Mouse (Mus musculus) layer of hippocampus, postnatal 25 days (tissue): Measurements from ENCODE around the gene Astl. TPM values are rescaled to one million over a fixed set of nuclear protein-coding genes. Genes with fewer than 3 reads are reported as not detected.
"Not testable (repeated sequence)": the region's sequence is repeated elsewhere in the genome, so short reads cannot be mapped to it uniquely, and the experiment has no call there.

Experiments used
- DNase-seq, 2 experiments: peaks; one replicate each; pipeline ENCODE4 v3.0.0; 2022; ENCODE audit warnings: mixed read lengths in 2 of 2, low spot score in 1 of 2; ENCODE audit errors: extremely low spot score in 1 of 2
- total RNA-seq, 2 experiments: library from RNA; stranded (reverse); gene quantifications; 2 replicates each; pipeline ENCODE4 v1.2.3; 2021

The Astl gene
- not detected for total RNA-seq

DNA sequence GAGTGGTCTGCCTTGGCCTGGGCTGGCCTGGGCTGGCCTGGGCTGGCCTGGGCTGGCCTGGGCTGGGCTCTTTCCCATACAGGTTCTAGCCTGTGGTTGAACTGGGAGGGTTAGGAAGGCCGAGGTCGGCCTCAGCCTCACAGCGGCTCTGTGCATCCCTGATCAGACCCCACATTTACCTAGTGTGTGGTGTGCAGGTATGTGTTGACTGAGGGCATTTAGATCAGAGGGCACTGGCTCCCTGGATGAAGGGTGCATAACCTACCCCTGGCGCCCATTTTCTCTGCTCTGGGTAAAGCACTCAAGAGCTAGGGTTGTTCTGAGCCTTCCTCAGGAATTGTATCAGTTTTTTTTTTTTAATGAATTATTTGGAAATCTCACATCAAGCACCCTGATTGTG lies at the start of gene Astl:
Gene Astl (plus strand): TSS at position 224 of the 400 bp plus-strand sequence.
- DNase-seq, result no peak

DNA sequence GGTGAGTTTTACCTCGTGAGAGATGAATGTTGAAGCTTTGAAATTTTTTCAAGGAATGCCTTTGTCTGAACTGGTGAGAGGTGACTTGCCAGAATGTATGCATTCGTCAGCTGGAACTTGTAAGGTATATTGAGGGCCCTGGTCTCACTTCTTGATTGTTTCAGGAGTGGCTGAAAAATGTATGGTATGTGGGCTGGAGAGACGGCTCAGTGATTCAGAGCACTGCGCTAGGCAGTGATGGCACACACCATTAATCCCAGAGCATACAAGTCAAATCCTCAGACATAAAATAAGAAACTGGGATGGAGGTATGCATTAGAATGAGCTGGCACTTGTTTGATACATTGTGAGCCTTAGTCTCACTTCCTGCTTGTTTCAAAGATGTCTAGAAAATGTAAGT lies 46.2 kb upstream of the Astl start:
- DNase-seq, result no peak

DNA sequence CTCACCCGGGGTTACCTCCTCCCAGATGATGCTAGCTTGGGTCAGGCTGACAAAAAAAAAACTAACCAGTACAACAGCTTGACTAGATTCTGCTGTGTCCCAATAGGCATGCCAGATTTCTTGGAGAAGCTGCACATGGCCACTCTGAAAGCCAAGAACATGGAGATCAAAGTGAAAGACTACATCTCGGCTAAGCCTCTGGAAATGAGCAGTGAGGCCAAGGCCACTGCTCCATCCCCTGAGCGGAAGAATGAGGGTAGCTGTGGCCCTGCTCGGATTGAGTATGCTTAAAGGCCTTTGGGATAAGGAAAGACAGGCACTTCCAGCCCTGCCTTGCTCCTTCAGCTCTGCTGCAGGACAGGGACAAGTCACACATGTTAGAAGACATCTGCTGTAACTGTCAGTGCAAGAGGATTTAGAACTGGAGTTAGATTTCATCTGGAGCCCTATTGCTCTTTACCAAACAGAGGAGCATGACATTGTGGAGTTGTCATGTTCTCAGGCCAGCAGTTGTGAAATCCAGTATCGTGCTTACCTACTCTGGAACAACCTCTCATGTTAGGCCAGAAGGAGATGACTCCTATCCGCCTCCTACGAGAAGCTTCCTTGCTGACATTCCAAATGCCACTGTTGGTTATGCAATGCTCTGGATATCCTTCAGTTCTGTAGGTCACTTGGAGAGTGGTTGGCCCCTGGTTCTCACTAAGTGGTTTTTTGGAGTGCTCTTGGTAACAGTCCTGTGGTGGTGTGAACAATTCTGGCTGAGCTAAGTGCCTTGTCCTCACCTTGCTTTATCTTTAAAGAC lies 41.2 kb upstream of the Astl start:
- DNase-seq, result no peak

DNA sequence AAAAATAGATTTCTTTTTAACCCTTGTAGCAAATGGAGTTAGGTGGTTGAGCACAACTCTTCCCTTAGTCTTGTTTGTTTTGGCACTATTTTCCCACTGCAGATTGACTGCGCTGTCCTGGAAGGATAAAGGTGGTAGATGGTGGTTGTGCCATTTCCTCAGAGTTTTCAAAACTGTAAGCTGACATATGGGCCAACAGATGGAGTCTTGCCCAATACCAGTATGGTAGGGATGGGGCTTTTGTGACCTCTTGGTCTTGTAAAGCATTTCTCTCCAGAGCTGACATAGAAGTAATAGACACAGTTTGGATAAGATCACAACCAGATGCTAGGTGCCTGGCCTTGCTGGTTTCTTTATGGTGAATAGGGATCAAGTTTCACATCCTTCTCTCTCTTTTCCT lies 40.4 kb upstream of the Astl start:
- DNase-seq, result no peak

DNA sequence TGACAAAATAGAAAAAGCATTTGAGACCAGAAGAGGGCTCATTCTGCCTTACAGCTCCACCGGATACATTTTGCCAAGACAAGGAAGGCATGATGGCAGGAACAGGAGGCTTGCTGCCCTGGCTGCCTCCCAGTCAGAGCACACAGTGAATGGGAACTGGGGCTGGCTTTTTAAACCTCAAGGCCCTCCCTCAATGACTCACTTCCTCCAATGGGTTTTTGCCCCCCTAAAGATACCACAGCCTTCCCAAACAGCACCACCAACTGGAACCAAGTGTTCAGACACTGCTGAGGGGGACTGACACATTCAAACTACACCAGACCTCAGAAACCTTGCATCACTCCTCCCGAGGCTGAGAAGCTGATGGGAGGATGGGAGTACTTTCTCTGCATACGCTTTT lies 37.7 kb upstream of the Astl start:
- DNase-seq, result no peak

DNA sequence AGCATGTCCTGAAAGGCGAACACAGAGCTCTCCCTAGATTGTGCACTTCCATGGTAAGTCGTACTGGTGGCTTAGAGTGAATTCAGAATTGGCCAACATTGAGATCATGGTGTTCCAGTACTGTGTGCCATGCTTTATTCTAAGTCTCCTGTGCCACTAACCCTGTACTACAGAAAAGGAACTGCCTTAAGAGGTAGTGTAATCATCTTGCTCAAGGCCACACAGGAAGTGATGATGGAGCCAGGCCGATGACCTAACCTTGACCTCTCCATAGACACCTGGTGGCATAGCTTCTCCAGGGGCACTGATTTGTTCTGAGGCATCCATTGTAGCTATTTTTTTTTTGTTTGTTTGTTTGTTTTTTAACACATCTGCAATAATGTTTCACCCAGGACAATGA lies 36.6 kb upstream of the Astl start:
- DNase-seq, result no peak

DNA sequence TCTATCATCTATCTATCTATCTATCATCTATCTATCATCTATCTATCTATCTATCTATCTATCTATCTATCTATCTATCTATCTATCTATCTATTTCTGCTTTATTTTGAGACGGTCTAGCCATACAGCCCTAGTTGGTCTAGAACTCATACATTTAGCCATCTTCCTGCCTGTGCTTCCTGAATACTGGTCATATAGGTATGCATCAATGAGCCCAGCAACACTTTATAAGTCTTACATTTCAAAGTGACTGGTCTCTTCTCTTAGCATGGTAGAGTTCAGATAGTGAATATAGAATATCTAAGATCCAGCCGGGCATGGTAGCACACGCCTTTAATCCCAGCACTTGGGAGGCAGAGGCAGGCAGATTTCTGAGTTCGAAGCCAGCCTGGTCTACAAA lies 34.2 kb upstream of the Astl start:
- not testable (repeated sequence) for DNase-seq

DNA sequence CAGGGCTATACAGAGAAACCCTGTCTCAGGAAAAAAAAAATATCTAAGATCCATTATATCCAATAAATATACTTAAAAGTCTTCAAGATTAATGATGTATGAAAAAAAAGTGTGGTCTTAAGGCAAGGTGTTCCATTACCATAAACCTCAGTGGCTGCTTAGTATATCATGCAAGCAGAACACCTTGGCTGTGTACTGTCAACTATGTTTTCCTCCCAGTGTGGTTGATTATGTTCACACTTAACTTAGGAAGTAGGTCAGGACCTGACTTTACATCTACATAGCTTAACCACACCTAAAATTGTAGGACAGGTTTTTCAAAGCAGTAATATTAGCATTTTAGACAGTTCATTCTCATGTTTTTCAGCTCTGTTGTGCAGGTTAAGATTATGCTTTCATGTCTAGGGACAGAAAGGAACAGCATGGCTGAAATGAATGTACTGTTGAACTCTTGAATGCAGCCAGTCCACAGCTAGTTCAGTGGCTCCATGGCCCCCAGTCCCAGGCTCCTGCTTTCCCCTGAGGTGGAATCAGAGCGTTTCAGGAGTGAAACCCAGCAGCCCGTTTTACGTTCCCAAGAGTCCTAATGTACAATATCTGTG lies 33.7 kb upstream of the Astl start:
- no peak for DNase-seq

DNA sequence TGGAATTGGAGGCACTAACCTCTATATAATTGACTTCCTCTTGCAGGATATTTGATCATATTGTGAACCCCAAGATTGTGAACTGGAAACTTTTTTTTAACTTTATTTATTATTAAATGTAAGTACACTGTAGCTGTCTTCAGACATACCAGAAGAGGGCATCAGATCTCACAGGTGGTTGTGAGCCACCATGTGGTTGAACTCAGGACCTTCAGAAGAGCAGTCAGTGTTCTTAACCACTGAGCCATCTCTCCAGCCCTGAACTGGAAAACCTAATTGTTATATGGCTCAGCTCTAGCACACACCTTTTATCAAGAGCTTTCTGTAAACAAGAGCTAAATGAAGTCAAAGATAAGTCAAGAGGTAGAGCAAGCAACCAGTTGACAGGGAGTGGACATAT lies 32.3 kb upstream of the Astl start:
- no peak for DNase-seq

DNA sequence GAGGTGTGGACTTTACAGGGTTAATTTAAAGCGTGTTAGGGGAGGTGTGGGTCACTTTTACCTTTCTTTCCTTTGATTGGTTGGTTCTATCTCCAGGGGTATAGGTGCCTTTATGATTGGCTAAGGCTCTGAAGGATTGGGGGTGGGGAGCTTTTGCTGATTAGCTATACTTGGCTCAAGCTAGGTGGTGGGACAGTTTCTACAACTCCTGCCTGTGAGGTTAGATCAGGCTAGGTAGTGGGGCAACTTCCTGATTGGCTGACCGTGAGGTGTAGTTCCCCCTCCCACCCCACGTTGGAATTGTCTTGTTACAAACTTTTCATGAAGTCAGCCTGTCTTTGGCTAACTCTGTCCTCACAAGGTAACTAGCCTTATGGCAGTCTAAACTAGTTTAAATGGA lies 31.3 kb upstream of the Astl start:
- no peak for DNase-seq

DNA sequence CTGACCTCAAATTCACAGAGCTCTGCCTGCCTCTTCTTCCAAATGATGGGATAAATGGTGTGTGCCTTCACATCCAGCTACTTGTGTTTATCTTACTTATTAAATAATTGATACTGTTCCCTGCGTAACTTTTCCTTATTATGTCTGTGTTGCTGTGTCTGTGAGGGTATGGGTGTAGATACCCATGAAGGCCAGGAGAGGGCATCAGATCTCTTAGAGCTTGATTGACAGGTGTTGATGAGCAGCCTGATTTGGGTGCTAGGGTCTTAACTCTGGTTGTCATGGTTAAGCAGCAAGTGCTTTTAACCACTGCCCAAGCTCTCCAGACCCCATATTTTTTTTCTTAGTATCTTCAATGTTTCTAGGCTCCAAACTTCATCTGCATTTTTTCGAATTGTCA lies 29.8 kb upstream of the Astl start:
- no peak for DNase-seq

DNA sequence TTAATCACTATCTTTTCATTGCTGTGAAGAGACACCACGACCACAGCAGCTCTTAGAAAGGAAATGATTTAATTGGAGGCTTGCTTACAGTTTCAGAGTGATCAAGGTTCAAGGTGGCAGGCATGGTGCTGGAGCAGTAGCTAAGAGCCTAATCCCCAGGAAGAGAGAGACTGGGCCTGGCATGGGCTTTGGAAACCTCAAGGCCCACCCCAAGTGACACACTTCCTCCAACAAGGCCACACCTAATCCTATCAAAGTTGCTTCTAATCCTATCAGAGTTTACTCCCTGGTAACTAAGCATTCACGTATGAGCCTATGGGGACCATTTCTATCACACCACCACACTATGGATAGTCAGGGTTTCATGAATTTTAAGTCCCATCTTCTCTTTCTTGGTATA lies 28.2 kb upstream of the Astl start:
- no peak for DNase-seq

DNA sequence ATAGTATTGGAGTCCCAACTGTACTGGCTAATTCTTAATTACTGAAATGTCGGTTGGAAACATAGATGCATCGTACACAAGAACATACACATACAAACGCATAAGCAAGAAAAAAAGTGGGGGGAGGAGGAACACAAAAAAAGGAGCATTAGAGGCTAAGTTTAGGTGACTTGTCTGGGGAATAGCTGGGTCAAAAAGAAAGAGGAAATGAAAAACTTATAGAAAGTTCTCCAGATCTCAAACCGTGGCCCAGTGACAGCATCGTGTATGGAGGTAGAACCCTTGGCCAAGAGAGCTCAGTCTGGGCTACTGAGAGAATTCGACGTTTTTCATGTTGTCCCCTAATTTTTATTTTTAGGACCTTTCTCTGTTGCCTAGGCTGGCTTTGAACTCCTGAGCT lies 27.8 kb upstream of the Astl start:
- no peak for DNase-seq

DNA sequence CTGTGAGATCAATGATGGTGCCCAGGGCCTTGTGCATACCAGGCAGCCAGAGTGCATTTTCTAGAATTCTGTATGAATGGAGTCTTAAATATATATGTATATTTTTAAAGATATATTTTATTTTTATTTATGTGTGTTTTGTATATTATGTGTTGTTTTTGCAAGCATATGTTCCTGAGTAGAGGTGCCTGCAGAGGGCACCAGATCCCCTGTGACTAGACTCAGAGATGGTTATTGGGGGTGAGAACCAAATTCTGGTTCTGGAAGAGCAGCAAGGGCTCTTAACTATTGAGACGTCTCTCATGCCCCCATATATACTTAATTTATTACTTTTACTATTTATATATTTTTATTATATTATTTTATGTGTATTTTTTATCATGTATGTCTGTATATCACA lies 27.2 kb upstream of the Astl start:
- no peak for DNase-seq

DNA sequence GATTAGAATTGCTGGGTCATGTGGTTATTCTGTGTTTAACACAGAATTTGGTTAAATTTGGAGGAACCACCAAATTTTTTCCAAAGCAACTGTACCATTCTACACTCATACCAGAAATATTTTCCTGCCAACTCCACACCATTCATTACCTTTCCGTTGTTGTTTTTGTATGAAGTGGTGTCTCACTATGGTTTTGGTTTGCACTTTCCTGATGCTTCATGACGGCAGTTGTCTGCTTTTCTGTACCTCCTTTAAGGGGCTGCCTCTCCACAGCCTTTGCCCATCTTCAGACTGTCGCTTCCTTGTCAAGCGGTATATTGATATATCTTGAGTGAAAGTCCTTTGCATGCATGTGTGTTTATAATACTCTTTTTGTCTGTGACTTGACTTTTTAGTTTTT lies 25.6 kb upstream of the Astl start:
- no peak for DNase-seq

DNA sequence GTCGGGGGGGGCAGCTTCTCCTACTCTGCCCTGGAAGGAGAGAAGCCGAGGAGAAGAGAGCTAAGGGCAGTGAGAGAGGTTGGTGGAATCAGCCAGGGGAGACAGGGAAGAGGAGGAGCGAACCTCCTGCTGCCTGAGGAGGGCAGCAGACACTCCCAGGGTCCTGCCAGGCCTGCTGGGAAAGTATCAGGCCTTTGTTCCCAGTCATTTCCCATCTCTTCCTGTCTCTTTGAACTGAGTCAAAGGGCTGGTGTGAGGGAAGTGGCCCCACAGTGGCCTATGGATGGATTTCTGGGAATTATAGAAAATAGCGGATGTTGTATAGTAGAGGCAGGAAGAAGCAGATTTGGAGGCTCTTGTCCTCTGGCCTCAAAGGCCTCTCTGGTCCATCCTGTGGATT lies 24.6 kb upstream of the Astl start:
- DNase-seq, result no peak

DNA sequence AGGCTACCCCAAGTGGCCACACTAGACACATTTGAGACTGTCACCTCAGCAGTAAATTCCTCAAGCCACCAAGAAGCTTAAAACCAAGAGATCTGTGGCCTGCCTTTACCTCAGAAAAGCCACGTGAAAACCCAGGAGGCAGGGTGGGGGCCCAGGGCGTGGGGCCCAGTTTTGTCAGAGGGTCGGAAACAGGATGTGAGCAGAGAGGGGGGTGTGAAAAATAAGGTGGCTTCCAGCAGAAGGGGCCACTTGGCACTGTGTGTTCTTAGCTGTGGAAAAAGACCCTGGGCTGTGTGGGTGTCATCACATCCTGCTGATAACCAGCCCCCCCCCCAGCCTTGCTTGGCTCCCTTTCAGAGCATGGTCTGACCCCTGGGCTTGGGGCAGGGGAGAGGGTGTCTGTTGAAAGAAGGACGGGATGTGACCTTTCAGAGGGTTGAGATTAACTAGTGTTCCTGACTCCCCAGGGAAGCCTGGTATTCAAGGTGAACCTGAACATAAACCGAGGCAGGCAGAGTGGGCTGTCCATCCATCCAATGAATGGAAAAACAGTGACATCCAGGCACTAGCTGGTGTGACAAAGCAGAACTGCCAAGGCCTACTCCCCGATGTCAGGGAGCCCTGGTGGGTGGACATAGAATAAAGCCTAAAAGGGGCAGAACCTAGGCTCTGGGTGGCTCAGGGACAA lies 23.8 kb upstream of the Astl start:
- no peak for DNase-seq

DNA sequence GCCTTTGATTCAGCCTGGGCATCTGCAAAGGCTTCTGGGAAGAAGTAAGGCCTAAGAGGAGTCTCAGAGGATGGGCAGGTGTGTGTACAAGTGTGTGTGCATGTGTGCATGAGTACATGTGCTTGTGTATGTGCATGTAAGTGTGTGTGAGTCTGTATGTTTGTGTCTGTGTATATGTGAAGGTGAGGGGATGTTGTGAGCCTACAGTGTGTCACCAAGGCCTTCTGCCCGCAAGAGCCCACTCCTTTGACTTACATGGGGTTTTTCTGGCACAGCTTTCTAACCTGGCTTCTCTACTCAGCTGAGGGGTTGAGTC lies 23.3 kb upstream of the Astl start:
- DNase-seq, result no peak

DNA sequence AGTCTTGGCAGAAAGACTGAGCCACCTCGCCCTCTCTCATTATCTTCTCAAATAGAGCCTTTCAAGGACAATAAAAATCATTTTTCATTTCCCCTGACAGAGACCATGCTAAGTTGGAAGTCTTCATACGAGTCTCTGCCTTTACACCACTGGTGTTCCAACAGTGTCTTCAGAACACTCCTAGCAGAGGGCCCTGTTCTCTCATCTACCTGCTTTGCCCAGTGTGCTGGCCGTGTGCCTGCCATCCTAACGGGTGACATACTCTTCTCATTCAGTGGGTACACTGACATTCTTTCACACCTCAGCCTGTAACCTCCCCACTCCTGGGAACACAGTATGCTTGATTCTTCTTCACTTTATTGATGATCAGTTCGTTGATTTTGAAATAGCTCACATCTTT lies 22.0 kb upstream of the Astl start:
- DNase-seq, result no peak

DNA sequence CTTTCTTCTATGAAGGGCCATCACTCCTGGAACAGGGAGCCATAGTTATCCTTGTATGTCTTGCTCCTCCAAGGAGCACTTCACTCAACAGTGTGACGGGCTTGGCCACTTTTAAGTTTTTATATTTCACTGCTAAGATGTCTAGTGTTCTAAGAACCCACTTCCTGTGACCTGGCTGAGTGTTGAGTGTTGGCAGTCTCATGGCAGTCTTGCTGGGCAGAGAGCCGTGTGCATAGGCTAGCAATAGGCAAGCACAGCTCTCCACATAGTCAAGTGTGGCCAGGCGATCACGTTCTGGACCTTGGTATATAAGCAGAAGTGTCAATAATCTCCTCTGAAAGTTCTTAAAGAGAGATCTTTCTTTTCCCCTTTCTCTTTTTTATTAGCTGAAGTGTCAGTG lies 20.3 kb upstream of the Astl start:
- no peak for DNase-seq

DNA sequence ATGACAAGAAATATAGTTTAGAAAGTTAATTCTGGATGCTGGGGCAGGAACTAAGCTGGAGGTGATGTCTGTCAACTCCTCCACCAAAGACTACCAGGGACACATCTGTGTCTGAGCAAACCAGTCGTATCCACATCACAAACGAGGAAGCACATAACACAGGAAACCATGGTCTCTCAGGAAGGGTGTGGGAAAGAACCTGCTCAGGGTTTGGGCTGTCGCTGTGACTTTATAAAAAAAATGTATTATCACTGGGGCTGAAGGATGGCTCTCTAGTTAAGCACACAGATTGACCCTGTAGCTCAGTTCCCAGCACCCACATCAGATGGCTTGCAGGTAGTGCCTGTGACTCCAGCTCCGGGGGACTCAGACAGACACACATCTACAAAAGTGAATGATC lies 19.4 kb upstream of the Astl start:
- no peak for DNase-seq

DNA sequence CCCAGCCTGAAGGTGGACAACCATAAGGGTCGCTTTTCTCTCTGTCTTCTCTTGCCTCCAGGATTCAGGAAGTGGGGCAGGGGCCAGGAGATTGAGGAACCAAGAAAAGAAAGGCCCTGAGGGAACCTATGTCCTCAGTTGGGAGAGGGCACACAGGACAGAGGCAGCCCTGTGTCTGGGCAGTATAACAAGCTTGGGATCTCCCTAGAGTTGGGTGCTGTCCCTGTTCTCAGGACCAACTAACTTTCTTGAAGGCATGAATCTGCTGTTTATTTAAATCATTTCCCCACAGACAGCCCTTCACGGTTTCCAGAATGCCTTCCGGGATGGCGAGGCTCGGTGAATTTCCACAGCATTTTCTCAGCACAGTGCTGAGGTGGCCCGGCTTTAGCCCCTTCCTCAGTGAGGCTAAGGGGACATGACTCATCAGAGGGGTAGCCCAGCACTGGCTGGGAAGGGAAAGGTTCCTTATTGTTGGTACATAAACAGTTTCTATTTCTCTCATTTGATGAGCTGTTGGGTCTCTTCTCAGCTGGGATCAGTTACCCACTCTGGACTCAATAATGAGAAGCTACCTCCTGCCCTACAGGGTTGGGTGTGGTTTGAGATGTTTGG lies 15.7 kb upstream of the Astl start:
- DNase-seq, result no peak
